Mouse (Mus musculus): ENCODE measurements at regions not wholly inside any gene's neighbourhood (a gene's known extent, or its start where the extent isn't known, plus 50 kb on each side); places are given as distances from the start of the nearest gene placed in this dataset.

GRCm38 (mm10) chr5:116900846-116901245 lies 215.1 kb downstream of the Suds3 start:
- DNase-seq (ENCODE audit: low read depth, low spot score) = no peak

GRCm38 (mm10) chr5:116897391-116897790 lies 218.5 kb downstream of the Suds3 start:
- no peak for DNase-seq (ENCODE audit: low read depth, low spot score)

- DNase-seq (ENCODE audit: low read depth, low spot score) = no peak
Measured at GRCm38 (mm10) chr5:116895036-116895783, 220.7 kb downstream of the Suds3 start.

GRCm38 (mm10) chr5:116894575-116894974 lies 221.3 kb downstream of the Suds3 start:
- no peak for DNase-seq (ENCODE audit: low read depth, low spot score)

- no peak for DNase-seq (ENCODE audit: low read depth, low spot score)
Measured at GRCm38 (mm10) chr5:116892877-116893276, 223.0 kb downstream of the Suds3 start.

GRCm38 (mm10) chr5:116889224-116889623 lies 226.7 kb downstream of the Suds3 start:
- no peak for DNase-seq (ENCODE audit: low read depth, low spot score)

- DNase-seq (ENCODE audit: low read depth, low spot score) = no peak
Measured at GRCm38 (mm10) chr5:116886181-116887136, 229.5 kb downstream of the Suds3 start.

- DNase-seq (ENCODE audit: low read depth, low spot score) = no peak
Measured at GRCm38 (mm10) chr5:116879761-116880160, 236.2 kb downstream of the Suds3 start.

- no peak for DNase-seq (ENCODE audit: low read depth, low spot score)
Measured at GRCm38 (mm10) chr5:116874941-116875340, 241.0 kb downstream of the Suds3 start.

- DNase-seq (ENCODE audit: low read depth, low spot score) = no peak
Measured at GRCm38 (mm10) chr5:116868115-116868514, 247.8 kb downstream of the Suds3 start.

GRCm38 (mm10) chr5:116864275-116864674 lies 251.6 kb downstream of the Suds3 start:
- DNase-seq (ENCODE audit: low read depth, low spot score) = no peak

GRCm38 (mm10) chr5:116852691-116853090 lies 261.1 kb upstream of the Srrm4 start:
- no peak for DNase-seq (ENCODE audit: low read depth, low spot score)

- DNase-seq (ENCODE audit: low read depth, low spot score) = no peak
Measured at GRCm38 (mm10) chr5:116831874-116832273, 240.3 kb upstream of the Srrm4 start.

GRCm38 (mm10) chr5:116829771-116830170 lies 238.2 kb upstream of the Srrm4 start:
- peak; percentile 86 for DNase-seq (ENCODE audit: low read depth, low spot score)

- DNase-seq (ENCODE audit: low read depth, low spot score) = no peak
Measured at GRCm38 (mm10) chr5:116823260-116823659, 231.6 kb upstream of the Srrm4 start.

- DNase-seq (ENCODE audit: low read depth, low spot score) = no peak
Measured at GRCm38 (mm10) chr5:116822141-116822540, 230.5 kb upstream of the Srrm4 start.

- DNase-seq (ENCODE audit: low read depth, low spot score) = no peak
Measured at GRCm38 (mm10) chr5:116809799-116810198, 218.2 kb upstream of the Srrm4 start.

- no peak for DNase-seq (ENCODE audit: low read depth, low spot score)
Measured at GRCm38 (mm10) chr5:116809001-116809759, 217.6 kb upstream of the Srrm4 start.

- no peak for DNase-seq (ENCODE audit: low read depth, low spot score)
Measured at GRCm38 (mm10) chr5:116797460-116797859, 205.8 kb upstream of the Srrm4 start.

- no peak for DNase-seq (ENCODE audit: low read depth, low spot score)
Measured at GRCm38 (mm10) chr5:116795169-116795568, 203.6 kb upstream of the Srrm4 start.

- no peak for DNase-seq (ENCODE audit: low read depth, low spot score)
Measured at GRCm38 (mm10) chr5:116790419-116790818, 198.8 kb upstream of the Srrm4 start.

GRCm38 (mm10) chr5:116789859-116790258 lies 198.2 kb upstream of the Srrm4 start:
- DNase-seq (ENCODE audit: low read depth, low spot score) = no peak

Data from forelimb bud, embryonic 11.5 days (tissue).